Mouse (Mus musculus) CD4-positive, CD25-positive, alpha-beta regulatory T cell, adult 9 weeks (primary cell): ENCODE results near the gene Vps13a. TPM values are rescaled to one million over a fixed set of nuclear protein-coding genes. Genes with fewer than 3 reads are reported as not detected.

ENCODE experiments used
- polyA plus RNA-seq: library from polyadenylated mRNA; unstranded; fragments of 100-300 nt; shearing (Covaris generic); gene quantifications from one replicate; pipeline ENCODE4 v1.2.1, GENCODE M21; 2017

Gene Vps13a
- polyA plus RNA-seq: 51.2 TPM

DNA sequence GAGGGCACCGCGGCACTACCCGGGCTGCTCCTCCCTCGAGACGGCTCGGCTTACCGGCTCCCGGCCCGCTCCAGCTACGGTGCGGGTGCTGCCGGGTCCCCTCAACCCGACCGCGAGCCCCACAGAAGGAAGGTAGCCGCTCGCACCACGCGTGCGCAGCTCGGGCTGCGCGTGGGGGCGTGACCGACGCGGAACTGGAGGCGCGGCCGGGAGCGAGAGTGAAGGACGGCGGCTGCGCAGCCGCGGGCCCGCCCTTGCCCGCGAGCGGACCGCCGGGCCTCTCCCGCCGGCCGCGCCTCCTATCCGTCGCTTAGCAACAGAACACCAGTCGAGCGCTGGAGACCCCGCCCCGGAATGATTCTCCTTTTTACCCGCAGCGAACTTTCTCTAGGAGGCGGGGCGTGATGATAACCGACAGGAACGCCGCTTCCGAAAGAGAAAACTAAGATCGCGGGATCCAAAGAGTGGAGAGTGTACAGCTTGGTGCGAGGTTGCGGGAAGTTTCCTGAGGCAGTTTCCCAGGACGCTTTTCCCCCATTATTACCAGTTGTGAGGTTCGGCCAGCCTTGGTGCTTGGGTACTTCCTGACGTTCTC lies at the start of gene Vps13a:
Gene Vps13a, minus strand, starts transcription at position 144 of the 595 bp plus-strand sequence.

Other genes starting within 250 kb of the Vps13a start
- gene Foxb2, start 92.9 kb upstream of the Vps13a start, polyA plus RNA-seq: not detected
- 0.09 TPM for gene Prune2, start 175.2 kb upstream of the Vps13a start, polyA plus RNA-seq